Mouse (Mus musculus): Measurements from ENCODE around the gene Cbl. TPM values are rescaled to one million over a fixed set of nuclear protein-coding genes. Genes with fewer than 3 reads are reported as not detected.

Gene Cbl
- polyA plus RNA-seq (2015; fragmentation: Nextera tagmentation; extraction: Ambion mirVana) = 24.4 and 26.2 TPM in 2 replicates

GRCm38 (mm10) chr9:44233802-44234478 is at the start of gene Cbl:
TSS of gene Cbl (minus strand) at chr9:44234049.
- under 1% methylated on average over 72 of the region's 76 CpGs for WGBS
- H3K36me3 ChIP-seq (replicated peaks) = no peaks in the 10 kb centered on the region

GRCm38 (mm10) chr9:44283183-44283582 is 49.3 kb upstream of the Cbl start:
- Histone ChIP-seq H3K27ac (no peak overlapping the region), H3K36me3 (replicated peaks) (peaks cover 16% of the 10 kb centered on the region)

More at GRCm38 (mm10) chr9:44233802-44234478, at the start of gene Cbl:
- Histone ChIP-seq H3K9ac (peak within 1 kb of the TSS; percentile 81), H3K4me2 (peak within 1 kb of the TSS; percentile 75), H3K4me1 (peaks cover 27% of the 10 kb centered on the region), H3K4me3 (peak within 1 kb of the TSS; percentile 73), H3K27me3 (replicated peaks) (no peaks in the 10 kb centered on the region), H3K27ac (peak within 1 kb of the TSS; percentile 96), H3K9me3 (no peaks in the 10 kb centered on the region)
- ATAC-seq (replicated peaks) = peak; percentile 92

GRCm38 (mm10) chr9:44269973-44270372 is 36.1 kb upstream of the Cbl start:
- no peak for ATAC-seq (replicated peaks)
- peaks cover 29% of the 10 kb centered on the region for H3K4me1 ChIP-seq
- peaks cover 13% of the 10 kb centered on the region for H3K36me3 ChIP-seq (replicated peaks)
- no peak overlapping the region for H3K4me3 ChIP-seq
- H3K27me3 ChIP-seq (replicated peaks) = no peaks in the 10 kb centered on the region
- no peak overlapping the region for H3K9ac ChIP-seq
- H3K4me2 ChIP-seq = no peak overlapping the region
- 87% methylated on average over 4 of the region's 4 CpGs for WGBS
- no peak overlapping the region for H3K27ac ChIP-seq
- H3K9me3 ChIP-seq = no peaks in the 10 kb centered on the region

More at GRCm38 (mm10) chr9:44283183-44283582, 49.3 kb upstream of the Cbl start:
- no peak for ATAC-seq (replicated peaks)
- Histone ChIP-seq H3K4me3 (no peak overlapping the region), H3K9me3 (no peaks in the 10 kb centered on the region), H3K27me3 (replicated peaks) (no peaks in the 10 kb centered on the region), H3K9ac (no peak overlapping the region), H3K4me1 (peaks cover 16% of the 10 kb centered on the region), H3K4me2 (no peak overlapping the region)
- 76% methylated on average over 5 of the region's 5 CpGs for WGBS

DNA sequence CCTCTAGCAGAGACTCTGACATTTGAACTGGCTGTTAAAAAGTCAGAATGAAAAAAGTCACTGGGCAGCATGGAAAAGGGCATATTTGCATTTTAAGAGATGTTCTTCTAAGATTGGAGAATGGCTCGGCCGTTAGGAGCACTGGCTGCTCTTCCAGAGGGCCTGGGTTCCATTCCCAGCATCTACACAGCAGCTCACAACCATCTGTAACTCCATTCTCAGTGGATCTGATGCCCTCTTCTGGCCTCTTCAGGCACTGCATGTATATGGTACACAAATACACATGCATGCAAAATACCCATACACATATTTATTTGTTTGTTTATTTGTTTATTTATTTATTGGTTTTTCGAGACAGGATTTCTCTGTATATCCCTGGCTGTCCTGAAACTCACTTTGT is 35.2 kb upstream of the Cbl start:
- no peak overlapping the region for H3K27ac ChIP-seq
- H3K9me3 ChIP-seq = no peaks in the 10 kb centered on the region
- peaks cover 7% of the 10 kb centered on the region for H3K36me3 ChIP-seq (replicated peaks)
- no peak overlapping the region for H3K4me2 ChIP-seq
- 85% methylated on average over 3 of the region's 3 CpGs for WGBS
- ATAC-seq (replicated peaks) = no peak
- H3K27me3 ChIP-seq (replicated peaks) = no peaks in the 10 kb centered on the region
- H3K9ac ChIP-seq = no peak overlapping the region
- peaks cover 38% of the 10 kb centered on the region for H3K4me1 ChIP-seq
- H3K4me3 ChIP-seq = no peak overlapping the region

DNA sequence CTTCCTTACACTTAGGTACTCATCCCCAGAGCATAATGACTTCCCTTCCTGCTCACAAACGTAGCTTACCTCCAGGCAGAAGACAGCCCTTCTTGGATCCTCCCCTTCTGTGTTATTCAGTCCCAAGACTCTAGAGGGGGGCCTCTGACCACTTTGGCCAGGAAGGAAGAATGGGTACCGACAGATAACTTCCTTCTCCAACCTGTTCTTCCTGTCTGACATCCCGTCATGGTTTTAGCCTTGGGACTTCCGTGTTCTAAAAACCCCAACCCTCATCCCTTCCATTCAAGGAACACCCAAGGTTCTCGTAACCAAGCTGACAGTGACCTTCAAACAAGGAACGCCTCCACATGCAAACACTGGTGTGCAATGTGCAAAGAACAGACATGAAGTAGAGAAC is 34.6 kb upstream of the Cbl start, which contains the start of gene Nlrx1:
Gene Nlrx1, minus strand, starts transcription at position 168 of the 400 bp plus-strand sequence.
- no peaks in the 10 kb centered on the region for H3K27me3 ChIP-seq (replicated peaks)
- H3K4me1 ChIP-seq = peaks cover 38% of the 10 kb centered on the region
- no peak for ATAC-seq (replicated peaks)
- 90% methylated on average over 6 of the region's 6 CpGs for WGBS
- peak within 1 kb of the TSS; percentile 57 for H3K4me2 ChIP-seq
- peak within 1 kb of the TSS; percentile 36 for H3K4me3 ChIP-seq
- peak within 1 kb of the TSS; percentile 71 for H3K27ac ChIP-seq
- H3K36me3 ChIP-seq (replicated peaks) = peaks cover 2% of the 10 kb centered on the region; the same call in 1 of the 2 replicates
- H3K9ac ChIP-seq = peak within 1 kb of the TSS; percentile 39
- H3K9me3 ChIP-seq = no peaks in the 10 kb centered on the region

GRCm38 (mm10) chr9:44268027-44268360 is 34.1 kb upstream of the Cbl start:
- Histone ChIP-seq H3K4me1 (peaks cover 38% of the 10 kb centered on the region), H3K9ac (peak overlapping the region; percentile 39), H3K9me3 (no peaks in the 10 kb centered on the region), H3K27me3 (replicated peaks) (no peaks in the 10 kb centered on the region), H3K36me3 (replicated peaks) (no peaks in the 10 kb centered on the region), H3K27ac (peak overlapping the region; percentile 71), H3K4me2 (peak overlapping the region; percentile 57), H3K4me3 (peak overlapping the region; percentile 36)
- 5% methylated on average over 28 of the region's 28 CpGs for WGBS
- peak; percentile 62 for ATAC-seq (replicated peaks)

DNA sequence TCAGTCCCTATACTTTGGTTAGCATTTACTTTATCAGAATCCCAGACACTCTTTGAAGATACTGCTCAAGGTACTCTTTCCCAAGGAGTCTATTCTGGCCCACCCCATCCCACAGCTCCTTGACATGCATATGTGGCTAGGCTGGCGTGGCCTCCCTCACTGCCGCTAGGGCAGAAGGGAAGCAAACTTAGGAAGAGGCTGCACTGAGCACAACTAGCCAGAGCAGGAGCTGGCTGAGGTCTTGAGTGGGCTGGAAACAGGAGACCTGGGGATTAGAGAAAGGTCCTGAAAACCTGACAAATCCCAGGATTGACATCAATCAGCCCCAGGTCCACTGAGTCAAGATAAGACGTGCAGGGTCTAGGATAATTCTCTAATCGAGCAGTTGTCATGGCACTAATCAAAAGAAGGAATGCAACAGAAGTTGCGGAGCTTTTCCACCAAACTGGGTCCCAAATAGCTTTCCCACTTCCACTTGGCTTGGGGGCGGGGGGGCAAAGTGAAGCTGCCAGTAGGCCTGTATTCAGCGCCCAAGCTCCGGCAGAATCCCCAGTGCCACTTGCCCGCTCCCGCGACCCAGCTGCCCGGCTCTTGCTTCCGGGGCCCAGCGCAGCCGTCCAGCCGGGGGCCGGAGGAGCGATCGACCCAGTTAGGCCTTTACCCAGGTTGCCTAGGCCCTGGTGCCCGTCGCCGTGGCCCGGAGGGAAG is 33.6 kb upstream of the Cbl start:
- Histone ChIP-seq H3K36me3 (replicated peaks) (no peaks in the 10 kb centered on the region), H3K9ac (peak overlapping the region; percentile 39), H3K4me2 (peak overlapping the region; percentile 57), H3K4me1 (peaks cover 38% of the 10 kb centered on the region), H3K4me3 (peak overlapping the region; percentile 36), H3K9me3 (no peaks in the 10 kb centered on the region), H3K27me3 (replicated peaks) (no peaks in the 10 kb centered on the region), H3K27ac (peak overlapping the region; percentile 71)
- WGBS = 5% methylated on average over 23 of the region's 23 CpGs
- peak; percentile 17; the same call in 1 of the 2 replicates for ATAC-seq (replicated peaks)

DNA sequence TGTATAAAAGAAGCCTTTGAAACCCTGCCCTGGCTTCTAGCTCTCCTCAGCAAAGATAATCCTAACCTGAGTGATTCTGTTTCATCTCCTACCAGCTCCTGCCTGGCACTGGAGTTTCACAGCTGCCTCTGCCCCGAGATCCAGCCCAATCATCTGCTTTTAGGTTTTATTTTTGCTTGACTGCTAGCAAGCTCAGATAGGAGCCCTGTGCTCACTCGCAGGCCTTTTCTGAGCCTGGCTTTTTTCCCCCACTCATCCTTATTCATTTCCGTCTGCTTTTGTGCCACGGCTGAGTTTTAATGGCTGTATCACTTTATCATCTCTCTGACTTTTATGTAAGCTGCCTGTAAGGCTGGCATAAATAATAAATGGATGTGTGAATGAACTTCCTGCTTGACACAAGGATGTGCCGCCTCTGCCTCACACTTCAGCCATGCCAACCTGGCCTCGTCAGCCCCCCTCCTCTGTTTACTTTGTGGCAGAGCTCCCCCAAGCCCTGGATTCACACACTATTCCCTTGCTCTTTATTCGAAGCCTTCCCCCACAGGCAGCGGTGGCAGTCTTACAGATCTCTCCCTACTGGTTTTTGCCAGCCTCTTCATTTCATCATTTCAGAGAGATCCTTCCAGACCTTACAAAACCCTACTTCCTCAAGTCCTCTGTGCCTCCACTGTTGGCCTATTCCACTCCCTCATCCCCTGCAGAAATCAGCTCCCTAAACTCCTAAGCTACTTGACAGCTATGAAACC is 32.8 kb upstream of the Cbl start:
- ATAC-seq (replicated peaks) = no peak
- Histone ChIP-seq H3K27me3 (replicated peaks) (no peaks in the 10 kb centered on the region), H3K27ac (peak overlapping the region; percentile 71), H3K4me2 (no peak overlapping the region), H3K4me3 (no peak overlapping the region), H3K9me3 (no peaks in the 10 kb centered on the region), H3K36me3 (replicated peaks) (no peaks in the 10 kb centered on the region), H3K4me1 (peaks cover 38% of the 10 kb centered on the region), H3K9ac (no peak overlapping the region)
- WGBS = 39% methylated on average over 8 of the region's 8 CpGs

GRCm38 (mm10) chr9:44261388-44261787 is 27.5 kb upstream of the Cbl start:
- ATAC-seq (replicated peaks) = no peak
- Histone ChIP-seq H3K4me1 (peaks cover 19% of the 10 kb centered on the region), H3K36me3 (replicated peaks) (no peaks in the 10 kb centered on the region), H3K9me3 (no peaks in the 10 kb centered on the region), H3K27ac (no peak overlapping the region), H3K4me2 (no peak overlapping the region), H3K27me3 (replicated peaks) (no peaks in the 10 kb centered on the region), H3K9ac (no peak overlapping the region), H3K4me3 (no peak overlapping the region)
- 86% methylated on average over 14 of the region's 14 CpGs for WGBS

- no peak overlapping the region for H3K4me2 ChIP-seq
- no peaks in the 10 kb centered on the region for H3K36me3 ChIP-seq (replicated peaks)
- H3K9ac ChIP-seq = no peak overlapping the region
- H3K27me3 ChIP-seq (replicated peaks) = no peaks in the 10 kb centered on the region
- H3K4me1 ChIP-seq = peaks cover 22% of the 10 kb centered on the region
- H3K4me3 ChIP-seq = no peak overlapping the region
- H3K27ac ChIP-seq = no peak overlapping the region
- ATAC-seq (replicated peaks) = no peak
- H3K9me3 ChIP-seq = no peaks in the 10 kb centered on the region
- 75% methylated on average over 10 of the region's 10 CpGs for WGBS
Measured at GRCm38 (mm10) chr9:44259014-44259413, 25.2 kb upstream of the Cbl start.

GRCm38 (mm10) chr9:44256213-44256612 is 22.4 kb upstream of the Cbl start:
- Histone ChIP-seq H3K9me3 (no peaks in the 10 kb centered on the region), H3K27ac (peak overlapping the region; percentile 80; the same call in 1 of the 2 replicates), H3K36me3 (replicated peaks) (no peaks in the 10 kb centered on the region), H3K9ac (no peak overlapping the region), H3K4me1 (peaks cover 34% of the 10 kb centered on the region), H3K4me2 (no peak overlapping the region), H3K4me3 (no peak overlapping the region), H3K27me3 (replicated peaks) (no peaks in the 10 kb centered on the region)
- no peak for ATAC-seq (replicated peaks)
- 86% methylated on average over 8 of the region's 8 CpGs for WGBS

GRCm38 (mm10) chr9:44255136-44255521 is 21.3 kb upstream of the Cbl start:
- H3K4me2 ChIP-seq = peak overlapping the region; percentile 26

More at GRCm38 (mm10) chr9:44255136-44255521, 21.3 kb upstream of the Cbl start:
- Histone ChIP-seq H3K27ac (peak overlapping the region; percentile 80), H3K4me1 (peaks cover 39% of the 10 kb centered on the region), H3K9me3 (no peaks in the 10 kb centered on the region), H3K27me3 (replicated peaks) (no peaks in the 10 kb centered on the region), H3K4me3 (no peak overlapping the region), H3K36me3 (replicated peaks) (no peaks in the 10 kb centered on the region), H3K9ac (no peak overlapping the region)
- 32% methylated on average over 6 of the region's 6 CpGs for WGBS
- 0 out of 2 replicates have a peak, but pooled peaks have one; percentile 46 for ATAC-seq (replicated peaks)

All from midbrain, embryonic 15.5 days (tissue).